Mouse (Mus musculus) liver, postnatal 0 days (tissue): ENCODE results near the gene Gm4778. TPM values are rescaled to one million over a fixed set of nuclear protein-coding genes. Genes with fewer than 3 reads are reported as not detected.

Experiments
- ATAC-seq: fragments of 200-750 bp; cut with Nextera tagmentation; 2 replicates; pipeline ENCODE4 v1.8.0; 2017; ENCODE audit warnings: mild to moderate bottlenecking, moderate library complexity
- DNase-seq: peaks from one replicate; pipeline ENCODE4 v3.0.0-alpha.2; 2016
- H3K27ac ChIP-seq: fragments of 300-500 bp; sonication (generic); 2 replicates; pipeline ENCODE4 v1.5.1; 2014; ENCODE audit warnings: antibody characterized with exemption, moderate library complexity, mild to moderate bottlenecking, low read depth
- H3K27me3 ChIP-seq: fragments of 300-500 bp; sonication (generic); 2 replicates; pipeline ENCODE4 v1.6.1; 2014; ENCODE audit warnings: low read length, control low read depth, mixed read lengths; ENCODE audit not compliant: insufficient read depth
- H3K36me3 ChIP-seq: fragments of 300-500 bp; sonication (generic); replicated peaks from 2 replicates; pipeline ENCODE4 v1.6.1; 2014; ENCODE audit warnings: mild to moderate bottlenecking, control low read depth, low read length, moderate library complexity, mixed read lengths; ENCODE audit not compliant: insufficient read depth
- H3K4me1 ChIP-seq: fragments of 300-500 bp; sonication (generic); 2 replicates; pipeline ENCODE4 v1.6.1; 2014; ENCODE audit warnings: antibody characterized with exemption, mild to moderate bottlenecking, control low read depth; ENCODE audit not compliant: insufficient read depth
- H3K4me2 ChIP-seq: fragments of 300-500 bp; sonication (generic); 2 replicates; pipeline ENCODE4 v1.6.1; 2014; ENCODE audit warnings: low read depth, mild to moderate bottlenecking, low read length, moderate library complexity, mixed read lengths
- H3K4me3 ChIP-seq: fragments of 300-500 bp; sonication (generic); 2 replicates; pipeline ENCODE4 v1.5.1; 2014; ENCODE audit warnings: low read depth, low read length
- H3K9ac ChIP-seq: fragments of 300-500 bp; sonication (generic); replicated peaks from 2 replicates; pipeline ENCODE4 v1.6.1; 2014; ENCODE audit warnings: mild to moderate bottlenecking, moderate library complexity
- H3K9me3 ChIP-seq: fragments of 300-500 bp; sonication (generic); 2 replicates; pipeline ENCODE4 v1.6.1; 2016; ENCODE audit warnings: mild to moderate bottlenecking, control low read depth, low read length, mixed read lengths
- CTCF ChIP-seq: sonication (generic); IDR thresholded peaks from 2 replicates; pipeline ENCODE4 v1.5.1; 2016; ENCODE audit warnings: antibody characterized with exemption, low read depth
- EP300 ChIP-seq: IDR thresholded peaks from 2 replicates; pipeline ENCODE4 v1.6.1; 2016; ENCODE audit warnings: antibody characterized with exemption, low read depth, mild to moderate bottlenecking
- WGBS: fragments of 180-500 bp; shearing (Covaris S2); extraction: QIAGEN DNeasy Blood & Tissue Kit; methylation state at CpG from one replicate; pipeline ENCODE4 v1.1.7; 2014; ENCODE audit not compliant: insufficient replicate concordance; 5-methylcytosine and 5-hydroxymethylcytosine counted together
- polyA plus RNA-seq: library from polyadenylated mRNA; unstranded; fragments of >200 nt; fragmentation: Nextera tagmentation; extraction: Ambion mirVana; gene quantifications from 2 replicates; pipeline ENCODE4 v1.2.1, GENCODE M21; 2015

Gm4778 gene
- polyA plus RNA-seq, 1 experiment from 2014 or later: not detected

DNA sequence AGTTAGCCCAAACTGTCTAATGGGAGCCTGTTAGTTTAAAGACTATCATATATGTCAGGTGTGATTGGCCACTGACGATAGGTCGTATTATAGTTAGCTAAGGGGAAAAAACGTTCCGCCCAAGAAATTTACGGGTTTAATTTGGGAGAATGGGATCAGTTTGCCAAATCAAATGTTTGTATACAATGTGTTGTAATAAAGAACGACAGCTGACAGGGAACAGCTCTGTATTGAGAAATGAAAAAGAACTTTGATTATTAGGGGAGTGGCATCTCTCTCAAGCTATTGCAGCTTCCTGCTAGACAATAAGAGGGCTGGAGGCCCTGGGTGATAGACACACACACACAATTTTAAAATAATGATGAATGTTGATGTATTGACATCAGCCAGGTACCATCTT, 47.1 kb downstream of the Gm4778 start:
- Histone ChIP-seq H3K4me1 (peaks cover 11% of the 10 kb centered on the region; the same call in 1 of the 2 replicates), H3K4me2 (peak overlapping the region; percentile 79), H3K9ac (peak overlapping the region; percentile 62; the same call in 1 of the 2 replicates), H3K27me3 (no peaks in the 10 kb centered on the region), H3K9me3 (no peaks in the 10 kb centered on the region), H3K27ac (peak overlapping the region; percentile 81), H3K4me3 (peak overlapping the region; percentile 64), H3K36me3 (no peaks in the 10 kb centered on the region)
- DNase-seq (no peak), ATAC-seq (no peak)
- WGBS: 56% methylated on average over 6 of the region's 6 CpGs
- TF ChIP-seq EP300: peak; percentile 16; the same call in 1 of the 2 replicates
- no peak for TF ChIP-seq CTCF

DNA sequence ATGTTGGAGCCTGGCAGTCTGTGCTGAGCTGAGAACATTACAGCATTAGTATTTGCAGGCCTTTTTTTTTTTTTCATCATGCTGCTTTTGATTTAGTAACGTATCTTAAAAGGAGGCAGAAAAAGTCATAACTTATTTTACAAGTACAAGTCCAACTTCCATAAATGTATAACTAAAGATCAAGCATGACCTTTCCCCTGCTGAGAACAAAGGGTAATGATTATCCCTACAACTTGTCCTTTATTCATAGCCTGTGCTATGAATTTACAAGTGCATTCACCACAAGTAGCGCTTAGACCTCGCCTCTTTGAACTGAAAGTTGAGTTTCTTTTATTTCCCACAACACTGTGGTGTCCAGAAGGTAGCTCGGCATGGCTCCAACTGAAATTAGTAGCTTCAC, 47.5 kb downstream of the Gm4778 start:
- peak overlapping the region; percentile 11; the same call in 1 of the 2 replicates for H3K4me3 ChIP-seq
- ATAC-seq: no peak
- 60% methylated on average over 4 of the region's 4 CpGs for WGBS
- peaks cover 11% of the 10 kb centered on the region; the same call in 1 of the 2 replicates for H3K4me1 ChIP-seq
- H3K9me3 ChIP-seq: no peaks in the 10 kb centered on the region
- TF ChIP-seq CTCF (no peak), EP300 (no peak)
- no peak for DNase-seq
- H3K27ac ChIP-seq: peak overlapping the region; percentile 45
- H3K4me2 ChIP-seq: peak overlapping the region; percentile 79
- no peaks in the 10 kb centered on the region for H3K36me3 ChIP-seq
- no peaks in the 10 kb centered on the region for H3K27me3 ChIP-seq
- H3K9ac ChIP-seq: no peak overlapping the region

Other genes with a start within 250 kb of the Gm4778 start
- not detected in 2 replicates for gene Gm9125, start 209.2 kb upstream of the Gm4778 start, polyA plus RNA-seq
- gene Gm10697, start 191.4 kb upstream of the Gm4778 start, polyA plus RNA-seq: not detected in 2 replicates
- gene Gm10696, start 85.8 kb upstream of the Gm4778 start, polyA plus RNA-seq: not detected in 2 replicates
- gene Gm5286, start 67.3 kb upstream of the Gm4778 start, polyA plus RNA-seq: not detected in 2 replicates
- gene Them4, start 46.1 kb downstream of the Gm4778 start, polyA plus RNA-seq: 15.6 and 16.3 TPM in 2 replicates
- gene Them5, start 78.1 kb downstream of the Gm4778 start, polyA plus RNA-seq: not detected in 2 replicates
- gene C2cd4d, start 98.4 kb downstream of the Gm4778 start, polyA plus RNA-seq: 0.24 and 0.34 TPM in 2 replicates
- 5.4 and 6.6 TPM in 2 replicates for gene Rorc, start 108.8 kb downstream of the Gm4778 start, polyA plus RNA-seq
- 0.38 and 0.46 TPM in 2 replicates for gene Lingo4, start 134.5 kb downstream of the Gm4778 start, polyA plus RNA-seq
- gene Tdrkh, start 149.2 kb downstream of the Gm4778 start, polyA plus RNA-seq: 7.1 and 7.7 TPM in 2 replicates
- 27.4 and 28.7 TPM in 2 replicates for gene Mrpl9, start 179.3 kb downstream of the Gm4778 start, polyA plus RNA-seq
- 0.15 and 0.38 TPM in 2 replicates for gene Oaz3, start 179.9 kb downstream of the Gm4778 start, polyA plus RNA-seq
- 0.04 and 0.06 TPM in 2 replicates for gene Celf3, start 214.3 kb downstream of the Gm4778 start, polyA plus RNA-seq
- 0.34 TPM in 1 of 2 replicates, not detected in the other for gene Riiad1, start 216.3 kb downstream of the Gm4778 start, polyA plus RNA-seq